Mouse (Mus musculus): ENCODE data around the gene Pbp2.

GRCm38 (mm10) chr6:135331916-135332315 lies 21.7 kb upstream of the Pbp2 start:
- no peak for TF ChIP-seq CTCF (IDR thresholded peaks at IDR 0.05; ENCODE audit: control insufficient read depth, insufficient read depth, low read length)
- no peak for TF ChIP-seq POLR2A (IDR thresholded peaks at IDR 0.05; ENCODE audit: borderline replicate concordance, control insufficient read depth, low read depth, low read length)
